Mouse (Mus musculus) stomach, postnatal 0 days (tissue): Measurements from ENCODE around the gene Epb41.

Source experiments
- CTCF ChIP-seq: IDR thresholded peaks from 2 replicates; pipeline ENCODE4 v1.5.1; 2016; ENCODE audit warnings: antibody characterized with exemption, low read depth, mild to moderate bottlenecking, moderate library complexity
- EP300 ChIP-seq: optimal IDR thresholded peaks from 2 replicates; pipeline ENCODE3; 2016; ENCODE audit warnings: antibody characterized with exemption

GRCm38 (mm10) chr4:132099548-132099947 lies 24.4 kb upstream of the Epb41 start:
- no peak for TF ChIP-seq CTCF
- no peak for TF ChIP-seq EP300
